Mouse (Mus musculus) thymus, adult 2 months (tissue): ENCODE measurements around the gene Gm37240. TPM values are rescaled to one million over a fixed set of nuclear protein-coding genes. Genes with fewer than 3 reads are reported as not detected.

ENCODE experiments used
- DNase-seq: peaks from one replicate; pipeline ENCODE4 v3.0.0; 2021
- H3K27ac ChIP-seq: fragments of 200-500 bp; 2 replicates; pipeline ENCODE4 v1.5.1; 2012; ENCODE audit warnings: low read length, control low read depth; ENCODE audit not compliant: control insufficient read depth, insufficient read depth
- H3K27me3 ChIP-seq: fragments of 200-500 bp; 2 replicates; pipeline ENCODE4 v1.6.1; 2012; ENCODE audit warnings: mild to moderate bottlenecking, low read length, moderate library complexity, mixed read lengths; ENCODE audit not compliant: control insufficient read depth, insufficient read depth
- H3K36me3 ChIP-seq: fragments of 200-500 bp; 2 replicates; pipeline ENCODE4 v1.6.1; 2012; ENCODE audit warnings: mild to moderate bottlenecking, low read length, moderate library complexity; ENCODE audit not compliant: control insufficient read depth, insufficient read depth
- H3K4me1 ChIP-seq: fragments of 200-500 bp; replicated peaks from 2 replicates; pipeline ENCODE4 v1.6.1; 2012; ENCODE audit warnings: low read length; ENCODE audit not compliant: control insufficient read depth, insufficient read depth
- H3K4me3 ChIP-seq: fragments of 200-500 bp; 2 replicates; pipeline ENCODE4 v1.5.1; 2012; ENCODE audit warnings: mild to moderate bottlenecking, low read length, control low read depth, moderate library complexity; ENCODE audit not compliant: control insufficient read depth, insufficient read depth
- CTCF ChIP-seq: fragments of 200-500 bp; IDR thresholded peaks from 2 replicates; pipeline ENCODE4 v1.5.1; 2012; ENCODE audit warnings: mild to moderate bottlenecking, control low read depth, low read length, moderate library complexity, borderline replicate concordance; ENCODE audit not compliant: control insufficient read depth, poor library complexity, insufficient read depth; ENCODE audit errors: extremely low read depth
- POLR2A ChIP-seq: fragments of 200-500 bp; IDR thresholded peaks from 2 replicates; pipeline ENCODE4 v1.6.1; 2012; ENCODE audit warnings: mild to moderate bottlenecking, low read length, control low read depth, moderate library complexity; ENCODE audit not compliant: control insufficient read depth, poor library complexity, insufficient read depth; ENCODE audit errors: extremely low read depth
- WGBS: fragments of 180-500 bp; shearing (Covaris S2); methylation state at CpG from one replicate; pipeline ENCODE4 v1.1.7; 2018; 5-methylcytosine and 5-hydroxymethylcytosine counted together
- polyA plus RNA-seq: library from polyadenylated mRNA; depleted of rRNA; stranded (reverse); fragments of >200 nt; gene quantifications from 2 replicates; pipeline ENCODE4 v1.2.3, GENCODE M21; 2012

Gene Gm37240
- polyA plus RNA-seq, 1 experiment: 7.0 TPM

DNA sequence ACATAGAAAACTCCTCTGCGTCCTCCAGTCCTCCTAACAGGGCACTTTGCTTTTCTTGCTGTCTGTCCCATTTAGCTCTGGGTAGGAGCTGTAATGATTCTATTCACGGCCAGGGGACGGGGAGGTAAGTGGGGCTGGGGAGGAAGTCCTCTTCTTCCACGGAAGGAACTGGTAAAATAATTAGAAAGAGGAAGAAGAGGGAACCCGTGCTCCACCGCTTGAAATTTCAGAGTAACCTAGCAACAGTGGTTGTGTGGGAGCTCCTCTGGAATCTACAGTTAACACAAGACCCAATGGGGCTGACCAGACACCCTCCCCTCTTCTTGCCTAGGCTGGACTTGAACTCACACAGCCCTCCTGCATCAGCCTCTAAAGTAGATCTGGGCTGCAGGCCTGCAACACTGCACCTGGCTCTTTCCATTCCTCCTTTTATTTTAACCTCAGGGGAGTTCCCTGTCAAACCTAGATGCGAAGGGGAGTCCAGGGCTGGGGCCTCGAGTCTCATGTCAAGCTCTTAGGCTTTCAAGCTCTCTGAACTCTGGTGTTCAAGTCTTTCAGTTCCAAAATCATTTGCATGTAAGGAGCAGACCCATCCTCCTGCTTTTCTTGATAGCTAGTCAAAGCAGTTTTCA is 1201.5 kb downstream of the Gm37240 start:
- H3K27ac ChIP-seq: no peak overlapping the region
- H3K4me1 ChIP-seq: peaks cover 23% of the 10 kb centered on the region
- H3K36me3 ChIP-seq: no peaks in the 10 kb centered on the region
- DNase-seq: no peak
- H3K4me3 ChIP-seq: no peak overlapping the region
- TF ChIP-seq POLR2A (no peak), CTCF (no peak)
- no peaks in the 10 kb centered on the region for H3K27me3 ChIP-seq
- WGBS: 53% methylated on average over 8 of the region's 8 CpGs

DNA sequence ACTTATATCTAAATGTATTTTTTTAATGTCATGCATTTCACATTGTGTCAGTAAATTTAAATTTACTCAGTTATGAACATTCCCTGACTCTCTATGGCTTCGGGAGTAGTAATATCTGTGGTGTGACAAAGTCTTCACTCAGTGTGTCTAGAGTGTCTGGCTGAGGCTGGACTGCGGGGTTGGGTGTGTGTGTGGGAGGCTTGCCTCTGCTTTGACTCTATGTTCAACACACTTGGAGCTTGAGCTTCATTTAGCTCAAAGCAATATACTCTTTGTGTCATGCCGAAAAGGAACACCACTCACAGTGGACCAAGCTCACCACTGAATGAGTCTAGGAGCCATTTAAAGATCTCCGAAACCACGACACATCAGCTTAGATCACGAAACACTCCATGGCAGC is 1203.5 kb downstream of the Gm37240 start:
- DNase-seq: no peak
- WGBS: 95% methylated on average over 6 of the region's 6 CpGs
- Histone ChIP-seq H3K4me3 (no peak overlapping the region), H3K27ac (no peak overlapping the region), H3K4me1 (peaks cover 40% of the 10 kb centered on the region), H3K27me3 (no peaks in the 10 kb centered on the region), H3K36me3 (no peaks in the 10 kb centered on the region)
- TF ChIP-seq POLR2A: no peak
- no peak for TF ChIP-seq CTCF

DNA sequence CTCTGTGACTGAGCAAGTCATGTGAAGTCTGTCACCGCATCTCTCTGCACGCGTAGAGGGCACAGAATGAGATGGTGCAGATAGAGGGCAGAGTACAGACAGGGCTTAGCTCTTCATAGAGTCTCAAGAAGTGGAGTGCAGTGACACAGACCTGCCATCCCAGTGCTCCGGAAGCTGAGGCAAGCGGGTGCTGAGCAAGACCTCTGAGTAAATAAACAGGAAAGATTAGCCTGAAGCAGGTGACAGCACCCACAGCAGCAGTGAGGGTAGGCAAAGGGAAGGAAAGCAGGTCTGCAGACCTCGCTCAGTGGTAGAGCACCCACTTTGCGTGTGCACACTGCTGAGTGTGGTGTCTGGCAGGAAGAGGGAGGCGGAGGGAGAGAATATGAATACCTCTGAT is 1205.6 kb downstream of the Gm37240 start:
- no peaks in the 10 kb centered on the region for H3K36me3 ChIP-seq
- peaks cover 46% of the 10 kb centered on the region for H3K4me1 ChIP-seq
- 6% methylated on average over 8 of the region's 8 CpGs for WGBS
- H3K4me3 ChIP-seq: no peak overlapping the region
- peak; percentile 78 for DNase-seq
- no peaks in the 10 kb centered on the region for H3K27me3 ChIP-seq
- TF ChIP-seq CTCF (0 out of 2 replicates have a peak, but pooled peaks have one; percentile 26), POLR2A (no peak)
- peak overlapping the region; percentile 50; the same call in 1 of the 2 replicates for H3K27ac ChIP-seq

DNA sequence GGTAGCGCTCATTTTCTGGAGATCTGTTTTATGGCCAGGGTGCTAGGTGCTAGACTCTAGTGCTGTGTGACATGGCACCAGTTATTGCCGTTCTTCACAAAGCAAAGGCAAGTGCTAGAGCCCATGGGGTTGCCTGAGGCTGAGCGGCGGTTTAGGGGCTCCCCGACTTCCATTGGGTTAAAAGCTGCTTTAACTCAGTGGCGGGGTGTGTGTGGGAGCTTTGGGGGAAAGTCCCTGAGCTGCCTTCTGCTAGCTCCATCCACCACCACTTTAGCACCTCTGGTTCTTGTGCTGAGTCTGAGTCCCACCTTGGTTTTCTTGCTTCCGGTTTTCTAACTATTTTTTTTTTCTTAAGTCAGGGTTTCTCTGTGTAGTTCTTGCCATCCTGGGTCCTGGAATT is 1207.3 kb downstream of the Gm37240 start:
- Histone ChIP-seq H3K4me1 (peaks cover 46% of the 10 kb centered on the region), H3K27ac (no peak overlapping the region), H3K36me3 (no peaks in the 10 kb centered on the region), H3K4me3 (no peak overlapping the region), H3K27me3 (no peaks in the 10 kb centered on the region)
- WGBS: 50% methylated on average over 7 of the region's 7 CpGs
- peak; percentile 46 for DNase-seq
- TF ChIP-seq POLR2A: no peak

DNA sequence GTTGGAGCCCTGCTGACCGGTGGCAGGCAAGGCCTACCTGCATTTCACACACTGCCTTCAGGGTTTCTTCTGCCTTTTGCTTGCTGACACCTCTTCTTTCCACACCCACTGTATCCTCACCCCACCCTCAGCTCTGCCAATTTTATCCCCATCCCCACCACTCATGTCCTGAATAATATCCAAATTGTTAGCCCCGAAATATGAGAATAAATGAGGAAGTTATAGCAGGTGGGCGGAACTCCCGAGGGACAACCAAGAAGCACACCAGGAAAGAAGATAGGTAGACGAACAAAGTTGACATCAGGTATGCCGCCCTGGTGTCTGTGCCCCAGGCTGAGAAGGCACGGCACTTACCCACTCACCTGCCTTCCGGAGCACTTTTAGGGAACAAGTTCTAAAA is 1207.8 kb downstream of the Gm37240 start:
- no peak for DNase-seq
- no peak for TF ChIP-seq POLR2A
- TF ChIP-seq CTCF: no peak
- Histone ChIP-seq H3K4me1 (peaks cover 46% of the 10 kb centered on the region), H3K4me3 (no peak overlapping the region), H3K27ac (no peak overlapping the region), H3K36me3 (no peaks in the 10 kb centered on the region), H3K27me3 (no peaks in the 10 kb centered on the region)
- 85% methylated on average over 8 of the region's 8 CpGs for WGBS

DNA sequence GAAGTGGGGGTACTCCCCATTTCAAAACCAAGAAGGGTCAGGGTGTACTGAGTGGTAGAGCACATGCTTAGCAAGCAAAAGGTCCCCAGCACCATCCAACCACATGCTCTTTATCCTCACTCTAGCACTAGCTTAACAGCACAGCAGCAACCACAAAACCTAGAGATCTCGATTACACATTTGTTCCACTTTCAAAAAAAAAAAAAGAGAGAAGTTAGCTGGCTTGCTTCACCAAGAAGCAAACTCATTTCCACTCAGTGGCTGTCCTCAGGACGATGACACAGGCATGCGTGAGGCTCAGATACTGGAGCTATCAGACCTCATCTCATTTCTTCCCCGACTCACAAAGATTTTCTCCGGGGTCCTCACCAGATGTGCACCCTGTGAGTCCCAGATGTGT is 1208.4 kb downstream of the Gm37240 start:
- Histone ChIP-seq H3K36me3 (no peaks in the 10 kb centered on the region), H3K4me3 (no peak overlapping the region), H3K27ac (peak overlapping the region; percentile 54), H3K27me3 (no peaks in the 10 kb centered on the region), H3K4me1 (peaks cover 46% of the 10 kb centered on the region)
- TF ChIP-seq POLR2A (no peak), CTCF (no peak)
- 14% methylated on average over 5 of the region's 5 CpGs for WGBS
- DNase-seq: no peak

DNA sequence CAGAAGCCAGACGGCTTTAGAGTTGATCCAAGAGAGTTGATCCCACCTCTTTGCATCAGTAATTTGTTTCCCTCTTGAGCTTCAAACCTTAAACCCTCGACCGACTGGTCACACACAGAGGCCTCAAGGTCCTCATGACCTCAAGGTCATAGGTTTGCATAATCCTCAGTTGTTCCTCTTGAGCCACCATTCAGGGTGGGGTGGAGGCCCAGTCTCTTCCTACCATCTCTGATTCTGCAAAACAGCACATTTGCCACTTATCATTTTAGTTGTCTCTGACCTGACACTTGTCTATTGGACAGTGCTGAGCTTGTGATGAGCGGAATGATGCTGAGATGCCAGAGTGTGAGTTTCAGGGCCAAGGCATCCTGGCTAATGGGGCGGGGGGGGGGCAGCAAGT is 1211.6 kb downstream of the Gm37240 start:
- DNase-seq: no peak
- Histone ChIP-seq H3K27me3 (no peaks in the 10 kb centered on the region), H3K27ac (no peak overlapping the region), H3K4me3 (no peak overlapping the region), H3K4me1 (peaks cover 26% of the 10 kb centered on the region), H3K36me3 (no peaks in the 10 kb centered on the region)
- TF ChIP-seq CTCF (no peak), POLR2A (no peak)
- WGBS: 90% methylated on average over 5 of the region's 5 CpGs
